Mouse (Mus musculus): ENCODE results near the gene Tmx2. TPM values are rescaled to one million over a fixed set of nuclear protein-coding genes. Genes with fewer than 3 reads are reported as not detected.

Gene Tmx2
- 35.2 to 39.9 TPM (median 36.6 TPM) in 4 replicates for total RNA-seq (2023; ENCODE audit: inconsistent age)

DNA sequence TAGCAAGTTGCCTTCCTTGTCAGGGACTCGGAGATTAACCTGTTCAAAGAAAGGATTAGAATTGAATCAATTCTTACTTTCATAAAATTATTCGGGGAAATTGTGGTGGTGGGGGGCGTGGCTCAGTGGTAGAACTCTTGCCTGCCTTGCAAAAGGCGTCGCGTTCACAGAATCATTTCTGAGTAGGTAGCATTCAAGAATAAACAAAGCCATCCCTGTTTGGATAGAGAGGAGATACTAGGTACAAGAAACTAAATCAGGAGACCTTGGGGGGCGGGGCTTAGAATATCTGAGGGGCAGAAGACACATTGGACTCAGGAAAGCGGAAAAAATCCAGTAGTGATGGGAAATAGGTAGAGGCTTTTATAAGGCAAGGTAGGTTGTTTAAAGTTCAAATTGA lies at the start of gene Tmx2:
Gene Tmx2 (minus strand): TSS at position 125 of the 400 bp plus-strand sequence.

DNA sequence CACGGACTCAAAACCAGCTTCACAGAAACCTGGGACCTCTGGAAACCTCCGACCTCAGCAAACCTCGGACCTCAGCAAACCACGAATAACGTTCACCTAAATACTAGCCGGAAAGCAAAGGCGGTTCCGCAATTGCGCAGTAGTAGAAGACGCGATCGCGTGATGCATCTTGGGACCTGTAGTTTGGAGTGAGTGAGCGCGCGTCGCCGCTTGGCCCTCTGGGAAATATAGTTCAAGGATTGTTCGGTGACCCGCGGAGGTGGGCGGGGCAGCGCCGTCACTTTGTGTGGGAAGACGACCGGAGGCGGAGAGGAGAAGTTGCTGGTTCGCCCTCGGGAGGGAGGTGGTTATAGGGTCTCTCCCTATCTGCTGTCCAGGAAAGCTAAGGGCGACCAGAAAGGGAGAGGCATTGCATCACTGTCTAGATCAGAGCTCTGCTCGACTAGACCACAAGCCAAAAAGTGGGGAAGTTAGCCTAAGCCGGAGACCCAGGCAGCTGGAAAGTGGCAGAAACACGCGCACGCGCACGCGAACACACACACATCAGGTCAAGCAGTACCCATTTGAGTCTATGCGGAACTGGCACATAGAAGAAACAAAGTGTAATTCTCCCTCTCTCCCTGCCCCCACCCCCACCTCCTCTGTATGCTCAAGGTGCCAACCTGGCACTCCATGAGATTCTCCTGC lies 48.4 kb upstream of the Tmx2 start, which contains the start of gene Clp1:
Gene Clp1 (minus strand): TSS at position 179 of the 687 bp plus-strand sequence.

DNA sequence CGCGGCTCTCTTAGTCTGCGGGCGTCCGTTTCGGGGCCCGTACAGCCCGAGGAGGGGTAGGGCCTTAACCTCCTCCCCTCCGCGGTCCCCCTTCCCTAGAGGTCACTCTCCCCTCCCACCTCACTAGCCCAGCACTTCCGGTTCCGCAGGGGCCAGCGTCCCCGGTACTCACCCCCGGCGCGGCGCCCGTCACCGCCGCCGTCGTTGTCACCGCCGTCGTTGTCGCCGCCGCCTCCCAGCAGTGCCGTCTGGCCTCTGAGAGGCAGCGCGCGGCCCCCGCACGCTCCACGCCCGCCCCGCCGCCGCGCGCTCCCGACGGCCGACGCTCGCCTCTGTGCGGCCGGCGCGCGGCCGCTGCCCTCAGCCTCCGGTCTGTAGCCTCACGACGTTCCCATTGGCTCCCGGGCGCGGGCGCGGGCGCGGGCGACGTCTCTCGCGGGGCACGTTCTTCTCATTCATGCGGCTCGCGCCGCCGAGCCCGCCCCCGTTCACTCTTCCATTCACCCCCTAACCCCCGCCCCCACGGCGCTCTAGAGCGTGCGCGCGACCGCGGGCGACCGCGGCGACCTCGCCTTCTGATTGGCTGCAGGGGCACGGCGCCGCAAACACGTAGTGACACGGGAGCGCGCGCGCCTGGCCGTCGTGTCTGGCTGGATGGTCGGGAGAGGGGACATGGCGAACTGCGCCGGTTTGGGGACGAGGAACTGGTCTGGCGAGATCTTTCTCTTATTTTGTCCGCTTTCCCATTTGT lies 36.0 kb upstream of the Tmx2 start, which contains the start of gene Zdhhc5:
Gene Zdhhc5 (minus strand): TSS at position 370 of the 751 bp plus-strand sequence.

DNA sequence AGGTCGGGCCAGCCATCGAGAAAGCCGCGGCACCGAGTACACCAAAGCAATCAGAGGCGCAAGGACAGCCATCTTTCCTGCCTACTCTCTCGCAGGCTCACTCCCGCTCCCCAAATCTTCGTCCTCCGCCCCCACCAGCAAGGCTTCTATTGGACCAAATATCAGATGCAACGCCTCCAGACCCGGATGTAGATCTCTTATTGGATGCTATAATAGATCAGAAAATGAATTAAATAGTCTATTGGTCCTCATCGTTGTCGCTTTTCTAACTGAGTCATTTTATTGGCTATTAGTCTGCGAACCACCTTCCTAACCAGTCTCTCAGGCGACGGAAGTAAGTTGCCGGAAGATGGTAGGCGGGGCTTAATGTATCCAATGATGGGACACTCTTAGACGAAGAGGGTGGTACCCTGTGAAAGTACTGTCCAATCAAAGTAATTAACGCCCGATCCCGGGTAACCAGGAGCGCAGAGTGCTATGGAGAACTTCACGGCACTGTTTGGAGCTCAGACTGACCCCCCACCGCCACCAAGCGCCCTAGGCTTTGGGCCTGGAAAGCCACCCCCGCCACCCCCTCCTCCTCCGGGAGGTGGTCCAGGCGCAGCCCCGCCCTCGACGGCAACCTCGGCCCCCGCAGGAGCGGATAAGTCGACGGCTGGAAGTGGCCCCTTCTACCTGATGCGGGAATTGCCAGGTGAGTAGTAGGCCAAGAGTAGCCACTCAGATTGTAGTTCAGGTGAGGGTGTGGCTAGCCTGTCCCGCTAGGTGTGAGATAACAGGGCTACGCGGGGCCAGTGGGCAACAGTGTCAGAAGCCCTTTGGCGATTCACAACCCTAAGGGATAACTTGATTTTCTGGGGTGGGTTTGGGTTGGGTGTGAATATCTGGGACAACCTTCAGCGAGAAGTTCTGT lies 716 bp downstream of the Tmx2 start, which contains the start of the genes Gm28635 and Med19:
Gene Gm28635 (minus strand): TSS at position 74 of the 913 bp plus-strand sequence.
Gene Med19 (plus strand): TSS at position 435 of the 913 bp plus-strand sequence.

DNA sequence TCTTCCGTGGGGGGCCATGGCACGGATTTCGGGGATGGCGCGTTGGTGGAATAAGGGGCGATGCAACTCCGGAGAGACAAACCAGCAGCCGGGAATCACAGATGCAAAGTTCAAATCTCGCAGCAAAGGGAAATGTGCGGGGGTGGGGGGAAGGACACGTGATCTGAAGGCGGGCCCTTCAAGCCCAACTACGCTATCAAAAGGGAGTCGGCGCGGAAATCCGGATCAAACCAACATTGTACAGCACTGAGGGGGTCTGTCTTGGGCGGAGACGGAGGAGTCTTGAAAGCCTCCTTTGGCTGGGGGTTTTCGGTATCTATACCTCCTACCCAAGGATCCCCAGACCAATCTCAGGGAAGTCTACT lies 8.4 kb downstream of the Tmx2 start, which contains the start of gene Selenoh:
Gene Selenoh (minus strand): TSS at position 202 of the 365 bp plus-strand sequence.

DNA sequence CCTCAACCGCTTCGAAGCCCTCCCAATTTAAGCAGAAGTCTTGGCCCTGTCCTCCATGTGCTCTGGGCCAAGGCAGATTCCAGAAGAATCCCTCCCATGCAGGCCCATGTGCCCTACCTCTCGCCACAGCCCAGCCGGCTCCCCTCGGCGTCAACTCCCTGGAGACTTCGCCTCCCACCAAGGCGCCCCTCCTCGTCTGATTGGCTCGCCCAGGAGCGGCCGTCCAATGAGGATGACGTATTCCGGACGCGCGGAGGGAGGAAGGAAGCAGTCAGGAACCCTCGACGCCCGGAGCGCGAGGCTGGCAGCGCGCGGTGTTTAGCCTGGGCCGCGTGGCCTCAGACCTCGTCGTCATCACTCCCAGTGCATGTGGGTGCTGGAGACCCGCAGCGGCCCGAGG lies 20.1 kb downstream of the Tmx2 start, which contains the start of gene Btbd18:
Gene Btbd18 (plus strand): TSS at position 274 of the 400 bp plus-strand sequence.

DNA sequence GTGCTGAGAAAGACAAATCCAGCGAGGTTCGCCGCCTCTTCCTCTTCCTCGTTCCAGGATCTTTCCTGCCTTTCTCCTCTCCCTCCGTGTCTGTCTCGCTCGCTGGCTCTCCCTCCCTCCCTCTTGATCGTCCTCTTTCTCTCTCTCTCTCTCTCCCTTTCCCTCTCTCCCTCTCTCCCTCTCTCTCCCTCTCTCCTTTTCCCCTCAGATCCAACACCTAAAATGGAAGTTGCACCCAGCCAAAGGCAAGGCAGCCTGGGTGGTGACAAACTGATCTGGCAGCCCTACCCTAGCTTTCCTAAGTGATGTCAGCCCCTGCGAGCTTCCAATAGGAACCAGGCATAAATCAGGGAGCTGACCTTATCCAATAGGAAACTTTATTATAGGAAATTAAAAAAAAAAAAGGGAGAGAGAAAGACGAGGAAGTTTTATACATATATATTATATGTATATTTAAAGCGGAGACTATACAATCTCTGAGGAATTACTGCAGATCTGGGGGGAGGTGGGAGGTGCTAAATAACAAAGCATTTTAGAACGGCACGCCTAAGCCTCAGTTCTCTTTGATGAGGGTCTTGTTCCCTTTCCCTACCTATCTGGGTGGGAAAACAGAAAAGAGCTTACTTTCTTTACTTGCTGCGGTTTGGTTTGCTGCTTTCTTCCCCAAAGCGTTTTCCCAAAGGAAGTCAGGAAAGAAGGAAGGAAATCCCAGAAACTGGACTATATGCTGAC lies 28.3 kb downstream of the Tmx2 start, which contains the start of gene Ctnnd1:
Gene Ctnnd1 (minus strand): TSS at position 302 of the 732 bp plus-strand sequence.

Other genes with a start within 250 kb of the Tmx2 start
- gene Tfpi, start 202.4 kb downstream of the Tmx2 start, total RNA-seq (2023; ENCODE audit: inconsistent age): 1.6 to 2.4 TPM (median 1.9 TPM) in 4 replicates
- gene Ctnnd1, start 28.4 kb downstream of the Tmx2 start, total RNA-seq (2023; ENCODE audit: inconsistent age): 1.9 to 5.0 TPM (median 3.6 TPM) in 4 replicates
- gene Btbd18, start 20.1 kb downstream of the Tmx2 start, total RNA-seq (2023; ENCODE audit: inconsistent age): 0.22 TPM in 1 of 4 replicates, not detected in the others
- 41.0 to 52.5 TPM (median 49.9 TPM) in 4 replicates for gene Selenoh, start 8.4 kb downstream of the Tmx2 start, total RNA-seq (2023; ENCODE audit: inconsistent age)
- not detected in 4 replicates for gene Gm28635, start 1.1 kb downstream of the Tmx2 start, total RNA-seq (2023; ENCODE audit: inconsistent age)
- 14.5 to 17.4 TPM (median 16.1 TPM) in 4 replicates for gene Med19, start 738 bp downstream of the Tmx2 start, total RNA-seq (2023; ENCODE audit: inconsistent age)
- 52.4 to 63.1 TPM (median 59.3 TPM) in 4 replicates for gene Zdhhc5, start 36.0 kb upstream of the Tmx2 start, total RNA-seq (2023; ENCODE audit: inconsistent age)
- gene Clp1, start 48.2 kb upstream of the Tmx2 start, total RNA-seq (2023; ENCODE audit: inconsistent age): 22.6 to 25.0 TPM (median 23.5 TPM) in 4 replicates
- gene Ypel4, start 54.9 kb upstream of the Tmx2 start, total RNA-seq (2023; ENCODE audit: inconsistent age): 0.45 TPM in 1 of 4 replicates, not detected in the others
- gene Gm19426, start 64.5 kb upstream of the Tmx2 start, total RNA-seq (2023; ENCODE audit: inconsistent age): not detected in 4 replicates
- 0.30 to 0.93 TPM (median 0.51 TPM) in 4 replicates for gene Serping1, start 96.3 kb upstream of the Tmx2 start, total RNA-seq (2023; ENCODE audit: inconsistent age)
- 9.9 to 13.6 TPM (median 11.4 TPM) in 4 replicates for gene Ube2l6, start 119.7 kb upstream of the Tmx2 start, total RNA-seq (2023; ENCODE audit: inconsistent age)
- gene Smtnl1, start 143.5 kb upstream of the Tmx2 start, total RNA-seq (2023; ENCODE audit: inconsistent age): not detected in 4 replicates
- 16.3 to 24.5 TPM (median 21.0 TPM) in 4 replicates for gene Timm10, start 147.9 kb upstream of the Tmx2 start, total RNA-seq (2023; ENCODE audit: inconsistent age)
- 5.3 to 9.8 TPM (median 7.3 TPM) in 4 replicates for gene Slc43a1, start 159.7 kb upstream of the Tmx2 start, total RNA-seq (2023; ENCODE audit: inconsistent age)
- gene Rtn4rl2, start 207.6 kb upstream of the Tmx2 start, total RNA-seq (2023; ENCODE audit: inconsistent age): 1.3 TPM in 1 of 4 replicates, not detected in the others

All from B cell, adult (primary cell).